Mouse (Mus musculus) ovary, postnatal 14 days (tissue): ENCODE data around the gene Dnase2b.

Experiments used
- DNase-seq: peaks from one replicate; pipeline ENCODE4 v3.0.0; 2022; ENCODE audit warnings: low spot score

Dnase2b gene

DNA sequence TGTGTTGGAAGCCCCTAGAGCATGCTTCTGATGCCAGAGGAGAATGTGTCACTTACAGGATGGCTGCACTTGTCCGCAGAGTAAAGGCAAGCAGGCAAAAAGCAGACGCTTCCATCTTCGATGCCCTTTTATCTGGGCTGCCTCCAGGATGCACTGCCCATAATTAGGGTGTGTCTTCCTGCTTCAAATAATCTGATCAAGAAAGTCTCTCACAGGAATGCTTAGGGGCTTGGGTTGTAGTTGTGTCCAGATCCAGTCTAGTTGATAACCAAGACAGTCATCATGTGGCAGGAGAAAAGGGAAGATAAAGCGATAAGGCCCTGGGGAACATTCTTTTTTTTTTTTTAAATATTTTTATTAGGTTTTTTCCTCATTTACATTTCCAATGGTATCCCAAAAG, at the start of gene Dnase2b:
Dnase2b (minus strand) TSS at position 101 of the 400 bp plus-strand sequence.
- no peak for DNase-seq

DNA sequence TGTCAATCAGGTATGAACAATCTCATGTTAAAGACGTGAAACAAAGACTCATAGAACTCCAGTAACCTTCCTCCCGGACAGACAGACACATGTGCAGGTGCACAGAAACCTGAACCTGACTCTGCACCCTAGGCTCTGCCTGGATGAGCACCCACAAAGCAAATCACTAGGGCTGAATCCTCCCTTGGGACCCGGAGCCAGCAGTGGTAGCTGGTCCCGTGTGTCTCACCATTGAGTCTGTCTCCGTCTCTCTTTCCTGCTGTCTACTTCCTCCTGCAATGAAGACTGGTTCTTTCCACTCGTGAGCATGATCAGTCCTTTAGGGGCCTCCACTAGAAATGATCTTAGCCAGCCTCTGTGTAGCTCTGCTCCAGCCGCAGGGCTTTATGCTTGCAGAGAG, 46.5 kb upstream of the Dnase2b start:
- no peak for DNase-seq

- no peak for DNase-seq
Observed at GRCm38 (mm10) chr3:146661001-146661400, 45.6 kb upstream of the Dnase2b start.

DNA sequence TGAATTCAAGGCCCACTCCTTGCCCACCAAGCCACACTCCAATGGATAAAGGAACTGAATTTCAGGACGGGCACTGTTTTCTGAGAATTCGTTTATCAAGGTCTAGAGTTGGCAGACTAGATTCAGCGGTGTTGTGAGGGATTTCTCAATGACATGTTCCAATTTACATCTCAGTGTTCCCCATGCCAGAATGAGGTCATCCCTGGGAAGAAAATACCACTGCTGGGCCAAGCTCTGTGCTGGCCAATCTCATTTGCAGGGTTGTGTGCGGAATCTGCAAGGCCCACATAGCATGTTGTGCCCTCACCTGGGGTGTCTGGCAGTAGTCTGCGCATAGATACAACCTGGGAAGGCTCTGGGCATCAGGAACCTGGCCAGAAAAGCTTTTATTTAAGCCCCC, 43.9 kb upstream of the Dnase2b start:
- DNase-seq: no peak

DNA sequence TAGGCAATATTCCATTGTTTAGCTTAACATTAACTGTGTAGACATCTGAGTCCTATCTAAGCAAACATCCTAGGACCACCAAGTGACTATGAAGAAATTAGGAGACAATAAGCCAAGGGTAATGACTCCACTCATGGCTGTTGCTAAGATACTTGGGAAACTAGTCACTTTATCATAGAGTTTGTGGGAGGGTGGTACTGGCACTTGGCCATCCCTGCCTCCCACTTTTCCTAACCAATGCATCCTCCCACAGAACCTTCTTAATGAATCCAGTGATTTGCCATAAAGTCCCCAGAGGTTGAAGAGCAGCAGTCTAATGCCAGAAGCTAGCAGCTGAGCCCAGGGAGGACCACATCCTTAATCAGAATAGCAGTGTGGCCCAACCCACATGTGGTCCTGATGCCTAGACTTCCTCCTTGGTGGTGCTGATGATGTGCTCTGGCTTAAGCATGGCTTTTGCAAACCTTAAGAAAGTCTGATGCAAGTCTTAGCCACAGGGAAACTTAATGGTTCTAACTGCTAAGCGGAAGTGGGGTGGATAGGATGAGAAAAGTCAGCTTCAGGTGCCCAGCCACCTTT, 42.8 kb upstream of the Dnase2b start:
- DNase-seq: no peak

DNA sequence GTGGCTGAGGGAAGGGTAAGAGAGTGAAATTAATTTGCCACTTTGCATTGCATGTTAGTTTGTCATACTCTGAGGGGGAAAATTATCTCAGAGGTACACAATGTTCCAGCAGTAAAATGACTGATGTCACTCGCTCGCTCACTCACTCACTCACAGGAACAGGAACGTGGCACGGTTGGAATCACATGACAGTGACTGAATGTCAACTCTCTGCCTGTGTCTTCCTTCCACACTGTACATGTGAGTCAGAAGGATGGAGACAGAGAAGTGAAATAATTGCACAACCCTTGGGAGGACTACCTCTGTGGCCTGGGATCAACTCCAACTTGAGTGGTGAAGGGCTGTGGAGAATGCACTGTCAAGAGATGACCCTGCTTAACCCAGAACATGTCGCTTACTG, 42.0 kb upstream of the Dnase2b start:
- no peak for DNase-seq

DNA sequence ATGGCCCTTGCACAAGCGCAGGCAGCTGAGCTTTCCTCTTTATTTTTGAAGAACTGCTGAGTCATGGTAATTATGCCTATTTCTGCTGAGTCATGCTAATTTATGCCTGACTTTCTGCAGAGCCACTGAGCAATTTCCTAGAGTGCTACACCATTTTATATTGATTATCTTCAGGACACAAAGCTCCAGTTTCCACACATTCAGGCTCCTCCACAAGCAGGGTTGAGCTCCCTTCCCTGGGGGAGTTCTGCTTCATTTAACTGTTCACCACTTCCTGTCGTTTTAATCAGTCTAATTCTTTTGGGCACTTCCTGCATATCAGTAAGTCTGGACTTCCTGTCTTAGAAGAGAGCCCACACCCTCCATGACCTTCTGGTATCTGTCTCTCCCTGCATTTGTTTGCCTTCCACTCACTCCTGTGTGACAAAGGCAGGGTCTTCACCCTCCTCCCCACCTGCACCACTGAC, 39.7 kb upstream of the Dnase2b start:
- no peak for DNase-seq

GRCm38 (mm10) chr3:146653692-146654091, 38.3 kb upstream of the Dnase2b start:
- no peak for DNase-seq

- DNase-seq: no peak
Observed at GRCm38 (mm10) chr3:146652431-146652830, 37.0 kb upstream of the Dnase2b start.

GRCm38 (mm10) chr3:146651217-146651616, 35.8 kb upstream of the Dnase2b start, which contains the start of gene 4930503B20Rik:
4930503B20Rik (minus strand) TSS chr3:146651317.
- DNase-seq: no peak

DNA sequence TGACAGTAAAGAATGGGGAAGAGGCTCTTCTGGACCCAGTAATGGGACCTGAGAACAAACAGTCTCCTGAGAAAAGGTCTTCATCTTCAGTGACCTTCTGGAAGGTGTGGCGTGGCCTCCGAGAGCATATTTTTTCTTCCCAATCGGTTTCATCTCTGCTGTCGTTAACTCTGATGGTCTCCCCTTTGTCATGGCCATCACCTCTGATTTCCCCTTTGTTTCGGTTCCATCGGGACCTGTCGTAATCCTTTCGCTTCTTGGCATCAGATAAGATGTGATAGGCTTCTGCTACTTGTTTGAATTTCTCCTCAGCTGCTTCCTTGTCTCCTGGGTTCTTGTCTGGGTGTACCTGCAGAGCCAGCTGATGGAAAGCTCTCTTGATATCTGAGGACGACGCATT, 35.3 kb upstream of the Dnase2b start:
- no peak for DNase-seq

GRCm38 (mm10) chr3:146649311-146649894, 34.0 kb upstream of the Dnase2b start:
- DNase-seq: no peak

GRCm38 (mm10) chr3:146641818-146642427, 26.5 kb upstream of the Dnase2b start:
- no peak for DNase-seq

DNA sequence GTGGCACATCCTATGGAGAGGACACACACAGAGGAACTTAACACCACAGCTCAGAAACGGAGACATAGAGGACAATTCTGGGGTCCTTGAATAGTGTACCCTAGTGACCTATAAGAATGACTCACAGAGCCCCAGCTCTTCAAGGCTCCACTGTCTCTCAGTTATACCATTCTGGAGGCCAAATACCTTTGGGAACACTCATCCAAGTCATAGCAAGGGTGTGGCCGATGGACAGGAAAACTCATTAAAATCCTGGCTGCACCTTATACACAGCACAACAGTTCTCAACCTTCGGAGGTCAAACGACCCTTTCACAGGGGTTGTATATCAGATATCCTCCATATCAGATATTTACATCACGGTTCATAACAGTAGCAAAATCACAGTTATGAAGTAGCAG, 17.1 kb upstream of the Dnase2b start:
- DNase-seq: no peak

DNA sequence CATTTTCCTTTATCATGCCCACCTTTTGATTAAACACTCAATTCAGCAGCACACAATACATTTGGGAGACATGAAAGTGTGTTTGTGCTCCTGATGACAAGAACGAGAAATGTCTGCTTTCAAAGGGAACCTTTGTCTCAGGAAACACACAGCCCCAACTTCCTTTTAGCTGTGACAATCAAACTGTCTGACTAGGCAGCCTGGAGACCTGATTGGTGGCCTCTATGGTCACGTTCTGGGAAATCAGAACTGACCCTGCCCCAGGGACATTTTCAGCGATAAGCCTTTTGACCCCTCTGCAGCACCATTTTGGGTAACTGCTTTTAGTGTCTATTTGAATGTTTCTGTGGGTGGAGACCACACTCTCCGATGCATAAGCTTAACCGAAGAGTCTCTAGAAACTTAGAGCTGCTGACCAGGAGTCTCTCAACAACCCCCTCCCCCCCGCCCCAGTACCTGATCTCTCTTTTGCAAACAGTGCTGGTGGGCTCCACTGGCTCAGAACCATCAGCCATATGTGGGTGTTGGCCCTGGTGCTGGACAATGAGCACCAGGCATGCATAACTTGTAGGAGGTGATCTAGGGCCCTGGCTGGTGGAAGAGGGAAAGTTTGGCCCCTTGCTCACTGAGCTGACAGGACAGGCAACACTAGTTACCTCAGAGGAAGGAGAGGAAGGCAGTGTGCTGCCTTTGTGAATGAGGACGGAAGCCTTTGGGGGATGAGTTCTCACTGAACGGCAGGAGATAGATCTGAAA, 13.0 kb upstream of the Dnase2b start:
- no peak for DNase-seq

DNA sequence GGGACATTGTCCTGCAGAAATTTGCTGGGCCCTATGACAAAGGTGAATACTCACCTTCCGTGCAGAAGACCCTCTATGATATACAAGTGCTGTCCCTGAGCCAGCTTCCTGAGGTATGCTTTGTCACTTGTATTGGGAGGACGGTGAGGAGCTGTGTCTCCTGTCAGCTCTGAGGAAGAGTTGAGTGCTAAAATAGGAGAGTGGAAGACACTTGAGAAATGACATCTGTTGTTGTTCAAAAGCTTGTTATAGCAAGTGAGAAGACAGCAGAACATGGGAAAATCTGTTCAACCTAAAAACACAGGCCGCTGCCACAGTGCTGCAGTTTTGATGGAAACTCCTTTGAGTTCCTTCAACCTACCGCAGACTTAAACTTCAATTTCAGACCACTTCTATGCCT, 10.4 kb upstream of the Dnase2b start:
- no peak for DNase-seq

GRCm38 (mm10) chr3:146621966-146622365, 6.6 kb upstream of the Dnase2b start:
- no peak for DNase-seq

GRCm38 (mm10) chr3:146620555-146621249, 5.3 kb upstream of the Dnase2b start:
- no peak for DNase-seq

DNA sequence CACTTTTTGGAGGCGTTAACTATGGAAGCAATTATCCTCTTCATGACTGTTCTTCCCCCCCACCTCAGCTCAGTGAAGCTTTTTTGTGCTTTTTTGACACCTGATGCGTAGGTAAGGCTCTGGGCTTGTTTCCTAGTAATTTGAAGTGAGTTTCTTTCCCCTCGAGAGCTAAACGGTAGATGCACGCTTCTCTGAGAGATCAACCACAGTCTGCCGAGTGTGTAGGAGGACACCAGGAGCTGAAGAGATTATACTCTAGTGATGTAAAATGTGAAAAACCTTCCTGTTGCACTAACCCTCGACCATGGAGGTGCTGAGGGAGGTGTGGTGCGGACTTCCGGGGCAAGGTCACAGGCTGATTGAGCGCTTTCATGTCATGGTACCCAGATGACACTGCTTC, 4.7 kb upstream of the Dnase2b start:
- no peak for DNase-seq

GRCm38 (mm10) chr3:146618357-146618756, 3.0 kb upstream of the Dnase2b start:
- DNase-seq: no peak

- DNase-seq: no peak
Observed at GRCm38 (mm10) chr3:146617946-146618345, 2.5 kb upstream of the Dnase2b start.
